Mouse (Mus musculus): ENCODE measurements at regions not wholly inside any gene's neighbourhood (a gene's known extent, or its start where the extent isn't known, plus 50 kb on each side); places are given as distances from the start of the nearest gene placed in this dataset.

DNA sequence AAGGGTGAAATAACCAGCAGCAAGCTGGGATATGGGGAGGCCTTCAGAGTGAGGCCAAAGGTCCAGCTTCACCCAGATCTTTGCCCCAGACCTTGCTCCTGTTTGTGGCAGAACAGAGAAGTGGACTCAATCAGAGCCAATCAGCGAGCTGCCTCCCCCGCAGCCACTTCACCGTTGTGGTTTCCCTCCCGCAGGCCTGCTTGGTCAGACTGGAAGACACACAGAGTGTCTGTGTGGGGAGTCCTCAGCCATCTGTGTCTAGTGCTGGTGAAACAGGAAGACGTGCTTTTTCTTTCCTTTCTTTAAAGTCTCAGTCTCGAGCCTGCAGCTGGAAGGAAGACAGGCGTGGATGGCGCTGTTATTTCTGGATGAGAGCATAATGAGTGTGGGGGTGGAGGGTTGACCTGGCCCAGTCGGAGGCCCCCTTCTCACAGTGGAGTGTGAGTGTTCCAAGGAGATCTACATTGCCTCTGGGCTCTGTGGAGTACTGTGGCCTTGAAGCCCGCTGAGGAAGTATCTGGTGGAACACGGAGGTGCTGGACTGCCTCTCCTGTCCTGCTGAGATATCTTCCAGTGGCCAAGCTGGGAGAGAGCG lies 205.5 kb downstream of the Gm5447 start:
- TF ChIP-seq CTCF (IDR thresholded peaks at IDR 0.05; ENCODE audit: low read depth, low read length) = no peak
- no peak for TF ChIP-seq TAL1 (conservative IDR thresholded peaks at IDR 0.05; ENCODE audit: low read depth, low read length)
- no peak for TF ChIP-seq GATA1 (IDR thresholded peaks at IDR 0.05; ENCODE audit: borderline replicate concordance, low read length)
